Mouse (Mus musculus): Measurements from ENCODE around the gene Gnl2.

DNA sequence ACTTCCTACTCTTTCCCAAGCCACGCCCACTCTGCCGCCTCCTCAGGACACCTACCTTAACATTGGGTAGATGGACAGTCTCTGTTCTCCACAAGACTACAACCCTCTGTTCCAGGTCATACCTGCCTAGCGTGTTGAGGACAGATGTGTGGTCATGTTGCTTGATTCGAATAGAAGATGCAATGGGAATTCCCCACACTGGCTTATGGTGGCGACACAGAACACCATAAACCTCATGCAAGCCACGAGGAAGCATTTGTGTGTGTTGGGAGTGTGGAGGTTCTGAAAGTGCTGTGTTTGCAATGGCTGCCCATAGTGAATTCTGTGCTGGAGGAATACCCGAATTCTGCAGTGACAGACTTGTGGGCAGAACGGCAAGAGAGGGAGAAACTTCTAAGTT lies 47.4 kb downstream of the Gnl2 start:
- TF ChIP-seq CTCF (conservative IDR thresholded peaks at IDR 0.05; ENCODE audit: insufficient read depth, insufficient read length, low read depth, low read length) (no peak), POLR2A (IDR thresholded peaks at IDR 0.05; ENCODE audit: low read depth, low read length) (no peak)

Data from kidney, adult 2 months (tissue).